12 mouse cellular contexts compared by ENCODE assay signal in the genomic region with DNA sequence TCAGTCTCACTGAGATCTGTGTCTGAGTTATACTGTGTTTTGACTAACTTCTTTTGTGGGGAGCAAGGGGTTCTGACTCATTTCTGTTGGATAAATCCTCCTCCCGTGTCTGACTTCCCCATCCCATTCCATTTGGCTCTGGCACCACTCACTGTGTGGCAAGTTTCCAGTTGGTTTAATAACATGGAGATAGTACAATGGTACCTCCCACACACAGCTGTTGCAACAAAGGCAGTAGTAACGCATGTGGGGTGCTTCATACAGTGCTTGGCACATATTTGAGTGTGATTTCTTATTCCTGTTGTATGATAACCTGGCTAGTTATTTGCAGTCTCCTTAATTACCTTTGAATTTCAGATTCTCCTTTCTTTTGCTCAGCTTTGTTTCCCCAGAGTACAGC. TPM values are rescaled to one million over a fixed set of nuclear protein-coding genes. Genes with fewer than 3 reads are reported as not detected.
DNase-seq lines count a peak whose midpoint lies in the region; ATAC-seq and TF ChIP-seq lines count a peak whose summit lies in the region.
"Had no signal": no experiment of that assay in that cellular context is flagged by ENCODE, and none has a peak within 500 bp of the region (broad histone marks: within the 10 kb centered on the region; RNA-seq: fewer than 3 reads in every experiment).

No protein-coding gene starts in this region.

- 21% methylated on average over 2 of the region's 2 CpGs for WGBS in liver, adult 2 months
- WGBS in liver, embryonic 12.5 days (ENCODE audit: insufficient replicate concordance): 37% methylated on average over 2 of the region's 2 CpGs

- H3K4me1 ChIP-seq in liver, adult 2 months (ENCODE audit: control insufficient read depth, insufficient read depth, low read length): no peaks in the 10 kb centered on the region
- H3K4me1 ChIP-seq in liver, embryonic 12.5 days: no peaks in the 10 kb centered on the region
- H3K4me1 ChIP-seq: kidney, embryonic 15.5 days; limb, embryonic 15.5 days had no signal

- no peak overlapping the region for H3K27ac ChIP-seq in liver, adult 2 months (replicated peaks; ENCODE audit: insufficient read depth, low read depth, low read length)
- H3K27ac ChIP-seq in liver, embryonic 12.5 days: no peak overlapping the region
- H3K27ac ChIP-seq: heart, adult 2 months; kidney, embryonic 15.5 days; limb, embryonic 15.5 days had no signal

- no peak for TF ChIP-seq CTCF in liver, adult 2 months (IDR thresholded peaks at IDR 0.05; ENCODE audit: low read depth, low read length)

- no peaks in the 10 kb centered on the region; the same call in 1 of the 2 replicates for H3K36me3 ChIP-seq in liver, adult 2 months (ENCODE audit: control insufficient read depth, insufficient read depth, low read length)
- H3K36me3 ChIP-seq in liver, embryonic 12.5 days: no peaks in the 10 kb centered on the region
- H3K36me3 ChIP-seq: kidney, embryonic 15.5 days; limb, embryonic 15.5 days had no signal

- ATAC-seq in liver, embryonic 12.5 days: no peak
- ATAC-seq: hindbrain, embryonic 16.5 days had no signal

- no peaks in the 10 kb centered on the region for H3K27me3 ChIP-seq in liver, adult 2 months (ENCODE audit: control insufficient read depth, insufficient read depth, low read length)
- H3K27me3 ChIP-seq in liver, embryonic 12.5 days (replicated peaks): no peaks in the 10 kb centered on the region
- H3K27me3 ChIP-seq: kidney, embryonic 15.5 days; limb, embryonic 15.5 days had no signal

- H3K9ac ChIP-seq in liver, adult 2 months (ENCODE audit: low read depth, low read length): no peak overlapping the region
- no peak overlapping the region for H3K9ac ChIP-seq in liver, embryonic 12.5 days
- H3K9ac ChIP-seq: kidney, embryonic 15.5 days; limb, embryonic 15.5 days had no signal

- H3K4me3 ChIP-seq in liver, adult 2 months (ENCODE audit: insufficient read depth, low read depth, low read length): no peak overlapping the region
- H3K4me3 ChIP-seq in liver, embryonic 12.5 days: no peak overlapping the region
- H3K4me3 ChIP-seq: erythroblast, embryonic 14.5 days; heart, adult 2 months; kidney, embryonic 15.5 days; limb, embryonic 15.5 days had no signal

- no peaks in the 10 kb centered on the region for H3K9me3 ChIP-seq in liver, embryonic 12.5 days (replicated peaks)
- H3K9me3 ChIP-seq: kidney, embryonic 15.5 days; limb, embryonic 15.5 days had no signal

- H3K4me2 ChIP-seq in liver, embryonic 12.5 days: no peak overlapping the region
- H3K4me2 ChIP-seq: kidney, embryonic 15.5 days; limb, embryonic 15.5 days had no signal

- TF ChIP-seq POLR2A in liver, adult 2 months (IDR thresholded peaks at IDR 0.05; ENCODE audit: extremely low read depth, insufficient read depth, low read length): no peak

- H3K79me2 ChIP-seq in liver, adult 2 months (ENCODE audit: control insufficient read depth, insufficient read depth, low read length): no peaks in the 10 kb centered on the region

- peak; percentile 12 for DNase-seq in liver, adult 2 months (ENCODE audit: extremely low read depth, low read depth, low spot score)
- DNase-seq in Muller cell, postnatal 12 days (ENCODE audit: inconsistent ontology term): peak; percentile 89
- peak; percentile 88 for DNase-seq in brain, adult 2 months (ENCODE audit: low read depth, low spot score)
- DNase-seq in layer of hippocampus, postnatal 25 days (ENCODE audit: extremely low spot score in 1 of 2, low spot score in 1 of 2): peak; percentile 27 to 48
- no peak for DNase-seq in MN1 (ENCODE audit: low spot score)
- no peak for DNase-seq in urinary bladder, postnatal 4 days (ENCODE audit: low spot score in 2 of 2)

RNA-seq across cellular contexts. Expression of a gene that starts 40.2 kb away (rescaled TPM):
- 2.4 and 3.2 TPM in 2 replicates for total RNA-seq in liver, adult 2 months (2014; rRNA removed)
- polyA plus RNA-seq in liver, adult 2 months (2012; rRNA removed): 1.4 and 2.0 TPM in 2 replicates
- polyA plus RNA-seq in liver, embryonic 12.5 days (2016; fragmentation: Nextera tagmentation; extraction: Ambion mirVana): 8.1 and 8.3 TPM in 2 replicates
- total RNA-seq in layer of hippocampus, postnatal 25 days (2021): 10 to 100 TPM; 13.7 to 13.8 TPM

RNA-seq across cellular contexts. Expression of a gene that starts 57.6 kb away (rescaled TPM):
- total RNA-seq in liver, adult 2 months (2014; rRNA removed): 5.9 and 6.4 TPM in 2 replicates
- 2.2 TPM in 2 replicates for polyA plus RNA-seq in liver, adult 2 months (2012; rRNA removed)
- 2.0 and 2.3 TPM in 2 replicates for polyA plus RNA-seq in liver, embryonic 12.5 days (2016; fragmentation: Nextera tagmentation; extraction: Ambion mirVana)
- total RNA-seq in layer of hippocampus, postnatal 25 days (2021): 10 to 100 TPM; 12.3 to 13.0 TPM

Comparison
In these comparisons a context has a peak if more than half of its experiments do, and no peak if none do; other contexts are left out.
1. DNase-seq: peak in liver, adult 2 months (single experiment), Muller cell, postnatal 12 days (single experiment), brain, adult 2 months (single experiment) and layer of hippocampus, postnatal 25 days (2 of 2); none in MN1 (single experiment) and urinary bladder, postnatal 4 days (0 of 2).